Mouse (Mus musculus) adrenal gland, postnatal 14 days (tissue): ENCODE measurements at regions not wholly inside any gene's neighbourhood (a gene's known extent, or its start where the extent isn't known, plus 50 kb on each side); places are given as distances from the start of the nearest gene placed in this dataset.

Experiments used
- DNase-seq: peaks from one replicate; pipeline ENCODE4 v3.0.0; 2021; ENCODE audit warnings: mixed read lengths

GRCm38 (mm10) chr10:96786903-96787571 lies 170.2 kb downstream of the Btg1 start:
- no peak for DNase-seq

DNA sequence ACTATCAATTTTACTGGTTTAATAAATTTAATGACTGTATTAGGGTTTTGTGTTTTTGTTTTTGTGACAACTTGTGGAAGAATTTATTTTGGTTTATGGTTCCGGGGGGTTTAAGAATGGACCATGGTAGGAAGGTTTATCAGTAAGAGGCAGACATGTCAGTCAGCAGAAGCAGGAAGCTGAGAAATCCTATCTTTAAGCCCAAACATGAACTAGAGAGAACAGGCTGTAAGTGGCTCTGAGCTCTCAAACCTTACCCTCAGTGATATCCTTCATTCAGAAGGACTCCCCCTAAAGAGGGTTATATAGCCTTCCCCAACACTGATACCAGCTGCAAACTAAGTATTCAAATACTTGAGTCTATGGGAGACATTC lies 170.8 kb downstream of the Btg1 start:
- DNase-seq, result no peak

DNA sequence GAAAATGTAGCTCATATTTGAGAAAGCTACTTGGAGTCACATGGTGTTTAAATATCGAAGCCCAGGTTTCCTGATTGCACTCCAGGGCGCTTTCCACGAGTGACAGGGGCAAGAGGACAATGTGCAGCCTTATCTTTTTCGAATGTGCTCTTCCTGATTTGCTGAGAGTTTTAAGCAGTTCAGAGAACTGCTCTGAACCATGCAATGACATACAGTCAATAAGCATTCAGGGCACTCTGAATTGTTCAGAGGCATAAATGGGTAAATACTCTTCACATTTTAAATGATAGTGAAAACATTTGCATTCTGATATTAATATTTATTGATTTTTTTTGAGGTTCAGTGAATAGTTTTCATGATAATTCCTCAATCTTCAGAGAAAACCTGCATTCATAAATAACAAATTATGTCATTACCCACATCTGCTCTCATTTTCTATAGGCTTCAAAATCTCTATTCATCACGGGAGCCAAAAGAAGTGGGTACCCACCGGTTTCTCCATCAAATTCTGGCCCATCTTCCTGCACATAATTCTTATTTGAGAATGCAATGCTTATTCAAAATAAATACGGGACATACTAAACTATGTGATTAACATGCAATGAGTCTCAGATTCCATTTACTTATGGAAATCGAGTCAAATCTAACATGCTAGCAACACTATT lies 171.7 kb downstream of the Btg1 start:
- no peak for DNase-seq

- DNase-seq, result no peak
These were observed 180.3 kb downstream of the Btg1 start for GRCm38 (mm10) chr10:96797116-96797515.

DNA sequence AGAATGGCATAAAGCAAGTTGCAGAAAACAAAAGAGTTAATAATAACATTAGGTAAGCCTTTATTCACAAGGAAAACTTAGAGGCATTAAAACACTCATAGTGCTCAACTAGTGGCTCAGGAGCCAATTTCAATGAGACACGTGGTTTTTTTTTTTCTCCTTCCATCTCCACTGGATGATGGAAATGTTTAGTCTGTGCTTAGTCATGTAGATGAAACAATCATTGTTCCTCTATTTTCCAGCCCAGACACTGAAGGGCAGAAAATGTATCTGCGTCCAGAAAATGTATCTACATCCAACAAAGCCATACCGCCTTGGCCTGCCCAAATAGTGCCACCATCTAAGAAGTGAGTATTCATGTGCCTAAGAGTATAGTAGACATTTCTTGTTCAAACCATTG lies 184.0 kb downstream of the Btg1 start:
- DNase-seq, result no peak

- DNase-seq, result no peak
These were observed 187.4 kb downstream of the Btg1 start for GRCm38 (mm10) chr10:96804030-96804784.

GRCm38 (mm10) chr10:96806579-96806978 lies 189.8 kb downstream of the Btg1 start:
- no peak for DNase-seq

DNA sequence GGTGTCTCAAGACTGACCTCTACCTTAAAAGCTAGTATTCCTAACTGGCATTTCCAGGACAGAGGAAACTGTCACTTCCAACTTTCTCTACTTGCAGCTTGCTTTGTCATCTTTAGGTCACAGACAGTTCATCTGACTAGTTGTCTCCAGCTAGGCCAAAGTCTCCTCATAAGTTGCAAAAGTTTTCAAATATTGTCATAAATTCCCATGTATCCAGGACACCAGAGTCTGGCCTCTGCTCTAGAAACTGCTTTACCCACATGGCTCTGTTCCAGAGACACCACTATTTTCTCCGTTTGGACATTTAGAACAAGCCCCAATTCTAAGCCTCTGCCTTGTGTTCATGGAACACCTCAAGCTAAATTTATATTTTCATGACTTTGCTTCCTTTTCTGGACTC lies 205.0 kb downstream of the Btg1 start:
- peak; percentile 10 for DNase-seq

GRCm38 (mm10) chr10:96822344-96823335 lies 205.8 kb downstream of the Btg1 start:
- DNase-seq, result peak; percentile 42

- no peak for DNase-seq
These were observed 209.5 kb downstream of the Btg1 start for GRCm38 (mm10) chr10:96826234-96826788.

- DNase-seq, result no peak
These were observed 211.2 kb downstream of the Btg1 start for GRCm38 (mm10) chr10:96827971-96828370.

- no peak for DNase-seq
These were observed 211.9 kb downstream of the Btg1 start for GRCm38 (mm10) chr10:96828581-96829246.

- DNase-seq, result no peak
These were observed 214.3 kb downstream of the Btg1 start for GRCm38 (mm10) chr10:96831071-96831470.

GRCm38 (mm10) chr10:96837230-96837629 lies 220.4 kb downstream of the Btg1 start:
- no peak for DNase-seq

DNA sequence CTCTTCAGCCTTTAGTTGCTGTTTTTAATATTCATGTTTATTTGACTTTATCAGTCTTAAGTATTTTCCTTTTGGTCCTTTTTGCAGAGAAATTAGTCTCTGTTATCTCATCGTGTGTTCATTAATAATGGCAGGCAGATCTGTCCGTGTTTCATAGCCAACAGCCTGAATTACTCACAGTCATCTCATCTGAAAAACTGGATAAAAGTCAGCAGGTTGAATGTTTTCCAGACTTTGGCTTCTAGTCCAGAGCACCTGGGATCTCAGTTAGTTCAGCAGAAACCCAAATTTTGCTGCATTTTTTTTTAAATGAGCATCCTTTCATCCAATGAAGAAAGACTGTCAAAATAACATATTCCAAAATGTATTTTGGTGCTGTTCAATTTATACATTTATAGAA lies 224.3 kb downstream of the Btg1 start:
- no peak for DNase-seq

- no peak for DNase-seq
These were observed 225.2 kb downstream of the Btg1 start for GRCm38 (mm10) chr10:96841956-96842355.

GRCm38 (mm10) chr10:96845906-96846305 lies 229.1 kb downstream of the Btg1 start:
- no peak for DNase-seq

- DNase-seq, result no peak
These were observed 230.2 kb downstream of the Btg1 start for GRCm38 (mm10) chr10:96847028-96847427.

- DNase-seq, result peak; percentile 54
These were observed 230.8 kb downstream of the Btg1 start for GRCm38 (mm10) chr10:96847433-96848165.

DNA sequence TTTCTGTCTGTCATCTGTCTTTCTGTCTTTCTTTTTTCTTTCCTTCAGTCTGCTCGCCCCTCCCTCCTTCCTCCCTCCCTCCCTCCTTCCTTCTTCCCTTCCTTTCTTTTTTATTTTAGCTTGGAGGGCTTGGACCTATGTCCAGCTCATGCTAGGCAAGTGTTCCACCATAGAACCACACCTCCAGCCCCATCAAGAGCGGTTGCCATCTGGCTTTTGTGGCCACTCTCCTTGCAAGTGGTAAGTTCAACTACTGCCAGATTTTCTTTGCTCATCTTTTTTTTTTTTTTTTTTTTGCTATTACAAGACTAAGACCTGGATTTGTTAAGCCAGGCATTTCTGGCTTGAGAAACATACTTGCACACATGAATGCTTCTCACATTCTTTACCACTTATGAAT lies 231.7 kb downstream of the Btg1 start:
- no peak for DNase-seq

- DNase-seq, result no peak
These were observed 243.6 kb downstream of the Btg1 start for GRCm38 (mm10) chr10:96860366-96860765.
